Mouse (Mus musculus) stomach, embryonic 14.5 days (tissue): Measurements from ENCODE around the gene Hilpda. TPM values are rescaled to one million over a fixed set of nuclear protein-coding genes. Genes with fewer than 3 reads are reported as not detected.

ENCODE experiments used
- ATAC-seq: fragments of 200-750 bp; cut with Nextera tagmentation; 2 replicates; pipeline ENCODE4 v1.8.0; 2017; ENCODE audit warnings: low read depth, moderate TSS enrichment; ENCODE audit not compliant: insufficient number of reproducible peaks, insufficient read depth, low FRiP score
- H3K27ac ChIP-seq: fragments of 300-500 bp; sonication (generic); 2 replicates; pipeline ENCODE4 v1.5.1; 2014; ENCODE audit warnings: mild to moderate bottlenecking, low read length, moderate library complexity, mixed read lengths
- H3K27me3 ChIP-seq: fragments of 300-500 bp; sonication (generic); 2 replicates; pipeline ENCODE4 v1.6.1; 2014; ENCODE audit warnings: low read length, control low read depth, mixed read lengths; ENCODE audit not compliant: control insufficient read depth, insufficient read depth
- H3K36me3 ChIP-seq: fragments of 300-500 bp; sonication (generic); 2 replicates; pipeline ENCODE4 v1.6.1; 2014; ENCODE audit warnings: mild to moderate bottlenecking, control low read depth, low read length, moderate library complexity, mixed read lengths; ENCODE audit not compliant: control insufficient read depth, insufficient read depth
- H3K4me1 ChIP-seq: fragments of 300-500 bp; sonication (generic); 2 replicates; pipeline ENCODE4 v1.6.1; 2014; ENCODE audit warnings: low read length, control low read depth, mixed read lengths; ENCODE audit not compliant: control insufficient read depth, insufficient read depth
- H3K4me2 ChIP-seq: fragments of 300-500 bp; sonication (generic); replicated peaks from 2 replicates; pipeline ENCODE4 v1.6.1; 2014; ENCODE audit warnings: low read depth, low read length, control low read depth
- H3K4me3 ChIP-seq: fragments of 300-500 bp; sonication (generic); 2 replicates; pipeline ENCODE4 v1.5.1; 2014; ENCODE audit warnings: low read depth, low read length, control low read depth
- H3K9ac ChIP-seq: fragments of 300-500 bp; sonication (generic); replicated peaks from 2 replicates; pipeline ENCODE4 v1.6.1; 2014; ENCODE audit warnings: low read depth, mild to moderate bottlenecking, control low read depth, low read length, moderate library complexity, mixed read lengths
- H3K9me3 ChIP-seq: fragments of 300-500 bp; sonication (generic); 2 replicates; pipeline ENCODE4 v1.6.1; 2016; ENCODE audit warnings: low read depth, low read length, control low read depth; ENCODE audit not compliant: control insufficient read depth
- WGBS: fragments of 180-500 bp; shearing (Covaris S2); extraction: QIAGEN DNeasy Blood & Tissue Kit; methylation state at CpG from one replicate; pipeline ENCODE4 v1.1.7; 2014; 5-methylcytosine and 5-hydroxymethylcytosine counted together
- polyA plus RNA-seq: library from polyadenylated mRNA; unstranded; fragments of >200 nt; fragmentation: Nextera tagmentation; extraction: Ambion mirVana; gene quantifications from 2 replicates; pipeline ENCODE4 v1.2.1, GENCODE M21; 2014

The Hilpda gene
- polyA plus RNA-seq = 36.5 and 40.1 TPM in 2 replicates

GRCm38 (mm10) chr6:29272312-29273072 lies at the start of gene Hilpda:
Gene Hilpda, plus strand, starts transcription at chr6:29272488.
- Histone ChIP-seq H3K36me3 (peaks cover 9% of the 10 kb centered on the region), H3K27me3 (no peaks in the 10 kb centered on the region), H3K4me1 (peaks cover 15% of the 10 kb centered on the region), H3K27ac (peak within 1 kb of the TSS; percentile 74; the same call in 1 of the 2 replicates), H3K9ac (peak within 1 kb of the TSS; percentile 51), H3K4me2 (peak within 1 kb of the TSS; percentile 56), H3K4me3 (peak within 1 kb of the TSS; percentile 59), H3K9me3 (no peaks in the 10 kb centered on the region)
- peak; percentile 98 for ATAC-seq
- WGBS = under 1% methylated on average over 46 of the region's 46 CpGs

DNA sequence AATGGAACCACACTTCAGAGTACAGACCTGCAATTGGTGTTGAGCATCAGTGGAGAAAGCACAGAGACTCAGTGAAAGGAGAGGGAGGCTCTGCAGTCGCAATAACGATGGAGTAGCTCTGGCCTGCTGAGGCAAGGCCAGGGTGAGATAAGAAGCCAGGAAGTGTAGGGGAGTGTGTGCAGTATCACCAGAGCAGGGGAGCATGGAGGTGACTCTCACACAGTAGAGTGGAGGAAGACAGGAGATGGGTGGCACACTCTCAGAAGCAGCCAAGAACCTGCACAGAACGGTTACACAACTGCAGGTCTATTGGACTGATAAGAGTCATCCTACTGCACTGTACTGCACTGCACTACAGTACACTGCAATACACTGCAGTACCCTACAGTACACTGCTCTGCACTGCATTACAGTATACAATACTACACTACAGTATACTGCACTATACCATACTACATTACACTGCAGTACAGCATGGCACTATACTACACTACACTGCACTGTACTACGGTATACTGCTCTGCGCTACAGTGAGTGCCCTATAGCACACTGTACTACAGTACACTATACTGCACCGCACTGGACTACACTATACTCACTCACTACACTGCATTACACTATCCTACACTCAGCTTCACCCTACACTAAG lies 42.9 kb upstream of the Hilpda start:
- peak; percentile 33; the same call in 1 of the 2 replicates for ATAC-seq
- Histone ChIP-seq H3K9ac (no peak overlapping the region), H3K9me3 (no peaks in the 10 kb centered on the region)

GRCm38 (mm10) chr6:29230386-29230785 lies 41.9 kb upstream of the Hilpda start:
- Histone ChIP-seq H3K4me1 (no peaks in the 10 kb centered on the region), H3K4me3 (no peak overlapping the region), H3K27ac (no peak overlapping the region), H3K9me3 (no peaks in the 10 kb centered on the region), H3K4me2 (no peak overlapping the region), H3K36me3 (no peaks in the 10 kb centered on the region), H3K9ac (no peak overlapping the region), H3K27me3 (no peaks in the 10 kb centered on the region)
- no peak for ATAC-seq
- WGBS = 72% methylated on average over 6 of the region's 6 CpGs

More for the DNA sequence above, 42.9 kb upstream of the Hilpda start:
- Histone ChIP-seq H3K4me3 (no peak overlapping the region), H3K4me1 (no peaks in the 10 kb centered on the region), H3K27ac (no peak overlapping the region), H3K36me3 (no peaks in the 10 kb centered on the region), H3K4me2 (no peak overlapping the region), H3K27me3 (no peaks in the 10 kb centered on the region)
- 80% methylated on average over 6 of the region's 6 CpGs for WGBS

DNA sequence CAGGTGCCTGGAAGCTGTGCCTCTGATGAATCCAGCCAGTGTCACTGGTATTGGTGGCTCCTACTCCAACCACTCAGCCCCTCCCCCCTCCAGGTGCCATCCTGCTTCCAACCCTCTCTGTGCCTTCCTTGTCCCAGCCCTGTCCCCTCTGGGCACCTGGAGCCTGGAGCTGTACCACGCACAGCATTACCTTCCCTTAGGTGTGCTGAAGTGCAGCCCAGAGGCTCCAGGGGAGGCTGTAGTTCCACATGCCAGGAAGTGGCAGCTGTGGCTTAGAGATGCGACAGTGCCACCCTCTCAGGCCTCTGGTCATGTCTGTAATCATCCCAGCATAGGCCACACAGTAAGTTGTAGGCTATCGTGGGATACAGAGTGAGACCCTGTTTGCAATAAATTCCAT lies 40.5 kb upstream of the Hilpda start:
- H3K27ac ChIP-seq = no peak overlapping the region
- ATAC-seq = no peak
- H3K4me1 ChIP-seq = no peaks in the 10 kb centered on the region
- no peak overlapping the region for H3K4me3 ChIP-seq
- H3K9me3 ChIP-seq = no peaks in the 10 kb centered on the region
- WGBS = 68% methylated on average over 3 of the region's 3 CpGs
- H3K9ac ChIP-seq = no peak overlapping the region
- no peaks in the 10 kb centered on the region for H3K36me3 ChIP-seq
- H3K4me2 ChIP-seq = no peak overlapping the region
- no peaks in the 10 kb centered on the region for H3K27me3 ChIP-seq

- H3K27me3 ChIP-seq = no peaks in the 10 kb centered on the region
- H3K27ac ChIP-seq = no peak overlapping the region
- WGBS = 70% methylated on average over 6 of the region's 6 CpGs
- H3K36me3 ChIP-seq = no peaks in the 10 kb centered on the region
- H3K4me1 ChIP-seq = no peaks in the 10 kb centered on the region
- no peak overlapping the region for H3K4me2 ChIP-seq
- no peak overlapping the region for H3K4me3 ChIP-seq
- H3K9me3 ChIP-seq = no peaks in the 10 kb centered on the region
- ATAC-seq = no peak
- H3K9ac ChIP-seq = no peak overlapping the region
Observed at GRCm38 (mm10) chr6:29232321-29232720, 40.0 kb upstream of the Hilpda start.

GRCm38 (mm10) chr6:29233710-29234109 lies 38.6 kb upstream of the Hilpda start:
- H3K27me3 ChIP-seq = no peaks in the 10 kb centered on the region
- H3K4me2 ChIP-seq = no peak overlapping the region
- no peak for ATAC-seq
- H3K27ac ChIP-seq = no peak overlapping the region
- H3K9me3 ChIP-seq = no peaks in the 10 kb centered on the region
- H3K4me1 ChIP-seq = no peaks in the 10 kb centered on the region
- no peaks in the 10 kb centered on the region for H3K36me3 ChIP-seq
- H3K4me3 ChIP-seq = no peak overlapping the region
- 67% methylated on average over 3 of the region's 3 CpGs for WGBS
- no peak overlapping the region for H3K9ac ChIP-seq

GRCm38 (mm10) chr6:29234272-29234671 lies 38.0 kb upstream of the Hilpda start:
- Histone ChIP-seq H3K9ac (no peak overlapping the region), H3K27ac (no peak overlapping the region), H3K27me3 (no peaks in the 10 kb centered on the region), H3K9me3 (no peaks in the 10 kb centered on the region), H3K4me1 (no peaks in the 10 kb centered on the region), H3K36me3 (no peaks in the 10 kb centered on the region), H3K4me3 (no peak overlapping the region), H3K4me2 (no peak overlapping the region)
- ATAC-seq = no peak
- 37% methylated on average over 8 of the region's 8 CpGs for whole genome bisulfite sequencing

DNA sequence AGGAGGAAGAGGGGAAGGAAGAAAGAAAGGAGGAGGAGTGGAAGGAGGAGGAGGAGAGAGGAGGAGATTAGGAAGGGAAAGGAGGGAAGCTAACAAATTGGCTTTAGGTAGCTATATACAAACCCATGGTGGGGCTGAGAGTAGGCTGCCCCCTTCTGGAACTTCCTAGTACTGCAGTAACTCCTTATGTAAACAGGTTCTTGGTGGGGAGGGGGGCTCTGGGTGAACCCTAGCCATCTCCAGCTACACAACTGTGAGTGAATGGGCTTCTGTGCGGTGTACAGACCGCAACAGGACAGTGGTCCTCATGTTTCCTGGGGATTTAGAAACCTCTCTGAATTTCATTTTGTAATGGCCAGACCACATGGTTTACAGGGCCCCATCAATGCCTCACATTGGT lies 31.5 kb upstream of the Hilpda start:
- Histone ChIP-seq H3K4me3 (no peak overlapping the region), H3K27ac (no peak overlapping the region), H3K4me1 (no peaks in the 10 kb centered on the region), H3K36me3 (no peaks in the 10 kb centered on the region), H3K9ac (no peak overlapping the region), H3K27me3 (no peaks in the 10 kb centered on the region), H3K4me2 (no peak overlapping the region), H3K9me3 (no peaks in the 10 kb centered on the region)
- WGBS = 35% methylated on average over 2 of the region's 2 CpGs
- ATAC-seq = no peak
